Mouse (Mus musculus) hindbrain, embryonic 11.5 days (tissue): ENCODE data around the gene Evi5. TPM values are rescaled to one million over a fixed set of nuclear protein-coding genes. Genes with fewer than 3 reads are reported as not detected.

Source experiments
- ATAC-seq: fragments of 200-750 bp; cut with Nextera tagmentation; 2 replicates; pipeline ENCODE4 v1.8.0; 2017; ENCODE audit warnings: mild to moderate bottlenecking, moderate TSS enrichment, moderate library complexity; ENCODE audit not compliant: low FRiP score
- DNase-seq: peaks from one replicate; pipeline ENCODE4 v3.0.0-alpha.2; 2015; ENCODE audit warnings: low spot score
- H3K27ac ChIP-seq: fragments of 300-500 bp; sonication (generic); 2 replicates; pipeline ENCODE4 v1.5.1; 2014; ENCODE audit warnings: mild to moderate bottlenecking, low read depth, low read length
- H3K27me3 ChIP-seq: fragments of 300-500 bp; sonication (generic); 2 replicates; pipeline ENCODE4 v1.6.1; 2014; ENCODE audit warnings: mild to moderate bottlenecking, low read length, moderate library complexity, mixed read lengths; ENCODE audit not compliant: control insufficient read depth, insufficient read depth
- H3K36me3 ChIP-seq: fragments of 300-500 bp; sonication (generic); 2 replicates; pipeline ENCODE4 v1.6.1; 2014; ENCODE audit warnings: mild to moderate bottlenecking, low read length, moderate library complexity, mixed read lengths; ENCODE audit not compliant: control insufficient read depth, insufficient read depth
- H3K4me1 ChIP-seq: fragments of 300-500 bp; sonication (generic); replicated peaks from 2 replicates; pipeline ENCODE4 v1.6.1; 2014; ENCODE audit warnings: low read length, mixed read lengths; ENCODE audit not compliant: control insufficient read depth, insufficient read depth
- H3K4me2 ChIP-seq: fragments of 300-500 bp; sonication (generic); replicated peaks from 2 replicates; pipeline ENCODE4 v1.6.1; 2014; ENCODE audit warnings: mild to moderate bottlenecking, low read depth, low read length
- H3K4me3 ChIP-seq: fragments of 300-500 bp; sonication (generic); 2 replicates; pipeline ENCODE4 v1.5.1; 2014; ENCODE audit warnings: low read depth, low read length
- H3K9ac ChIP-seq: fragments of 300-500 bp; sonication (generic); 2 replicates; pipeline ENCODE4 v1.6.1; 2014; ENCODE audit warnings: low read depth, low read length
- H3K9me3 ChIP-seq: fragments of 300-500 bp; sonication (generic); 2 replicates; pipeline ENCODE4 v1.6.1; 2016; ENCODE audit warnings: low read length; ENCODE audit not compliant: control insufficient read depth
- WGBS: fragments of 180-500 bp; shearing (Covaris S2); extraction: QIAGEN DNeasy Blood & Tissue Kit; methylation state at CpG from one replicate; pipeline ENCODE4 v1.1.7; 2014; 5-methylcytosine and 5-hydroxymethylcytosine counted together
- polyA plus RNA-seq: library from polyadenylated mRNA; unstranded; fragments of >200 nt; fragmentation: Nextera tagmentation; extraction: Ambion mirVana; gene quantifications from 2 replicates; pipeline ENCODE4 v1.2.1, GENCODE M21; 2014

Evi5 gene
- polyA plus RNA-seq, 1 experiment from 2014 or later = 59.5 TPM

GRCm38 (mm10) chr5:107778763-107779162, 96.1 kb downstream of the Evi5 start:
- Histone ChIP-seq H3K4me3 (no peak overlapping the region), H3K4me2 (no peak overlapping the region), H3K9ac (no peak overlapping the region), H3K27me3 (no peaks in the 10 kb centered on the region), H3K27ac (no peak overlapping the region), H3K36me3 (no peaks in the 10 kb centered on the region), H3K4me1 (no peaks in the 10 kb centered on the region), H3K9me3 (no peaks in the 10 kb centered on the region)
- ATAC-seq (no peak), DNase-seq (no peak)
- WGBS = 95% methylated on average over 3 of the region's 3 CpGs

DNA sequence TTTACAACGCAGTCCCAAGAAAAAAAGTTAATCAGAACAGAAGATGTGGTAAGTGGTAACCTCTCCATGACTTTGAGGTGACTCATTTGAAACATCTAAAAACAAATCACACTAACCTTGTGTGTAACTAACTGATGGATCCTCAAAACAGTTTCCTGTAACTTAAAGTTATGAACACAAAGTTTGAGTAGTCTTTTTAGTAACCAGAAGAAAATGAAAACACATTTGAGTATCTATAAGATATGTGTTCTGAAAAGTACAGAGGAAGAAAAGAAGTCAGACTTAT, 97.4 kb downstream of the Evi5 start:
- H3K36me3 ChIP-seq = no peaks in the 10 kb centered on the region
- no peak overlapping the region for H3K9ac ChIP-seq
- no peak overlapping the region for H3K4me3 ChIP-seq
- H3K9me3 ChIP-seq = no peaks in the 10 kb centered on the region
- ATAC-seq (no peak), DNase-seq (no peak)
- 95% methylated on average over 1 of the region's 1 CpGs for WGBS
- H3K27me3 ChIP-seq = no peaks in the 10 kb centered on the region
- no peak overlapping the region for H3K4me2 ChIP-seq
- H3K27ac ChIP-seq = no peak overlapping the region
- H3K4me1 ChIP-seq = no peaks in the 10 kb centered on the region

DNA sequence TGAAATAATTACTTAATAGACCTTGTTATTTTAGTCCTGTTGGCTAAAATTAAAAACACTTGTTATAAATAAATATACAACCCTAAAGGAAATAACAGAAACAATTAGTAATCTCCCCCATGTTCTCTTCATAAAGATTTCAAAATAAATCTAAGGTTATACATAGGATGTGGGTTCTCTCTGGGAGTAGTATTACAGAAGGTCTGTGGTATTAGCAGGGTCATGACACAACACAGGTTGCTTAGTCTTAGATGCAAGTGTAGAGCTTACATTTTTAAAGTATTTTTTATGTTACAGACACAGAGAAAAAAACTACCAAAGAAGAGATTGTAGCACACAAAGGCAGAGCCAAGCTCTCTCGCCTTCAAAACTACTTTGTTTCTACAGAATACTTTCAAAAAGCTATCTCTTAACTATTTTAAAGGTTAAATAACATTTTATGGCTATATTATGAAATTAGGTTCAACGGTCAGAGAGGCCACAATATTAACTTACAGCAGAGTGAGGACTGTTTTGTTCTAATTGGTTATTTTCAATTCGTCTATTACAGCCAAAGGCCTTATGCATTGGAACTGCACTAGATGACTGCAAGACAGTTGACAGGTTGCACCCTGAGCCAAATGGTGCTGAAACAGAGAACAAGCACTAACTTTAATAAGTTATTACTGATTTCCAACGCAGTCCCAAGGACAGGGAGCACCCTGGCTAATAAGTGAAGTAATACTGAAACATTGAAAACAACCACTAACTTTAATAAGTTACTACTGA, 97.9 kb downstream of the Evi5 start:
- DNase-seq = no peak
- 91% methylated on average over 4 of the region's 4 CpGs for WGBS
- H3K9ac ChIP-seq = no peak overlapping the region
- H3K4me3 ChIP-seq = no peak overlapping the region
- H3K4me2 ChIP-seq = no peak overlapping the region
- no peaks in the 10 kb centered on the region for H3K27me3 ChIP-seq
- no peaks in the 10 kb centered on the region for H3K4me1 ChIP-seq
- no peak for ATAC-seq
- H3K9me3 ChIP-seq = no peaks in the 10 kb centered on the region
- no peaks in the 10 kb centered on the region for H3K36me3 ChIP-seq
- H3K27ac ChIP-seq = no peak overlapping the region

DNA sequence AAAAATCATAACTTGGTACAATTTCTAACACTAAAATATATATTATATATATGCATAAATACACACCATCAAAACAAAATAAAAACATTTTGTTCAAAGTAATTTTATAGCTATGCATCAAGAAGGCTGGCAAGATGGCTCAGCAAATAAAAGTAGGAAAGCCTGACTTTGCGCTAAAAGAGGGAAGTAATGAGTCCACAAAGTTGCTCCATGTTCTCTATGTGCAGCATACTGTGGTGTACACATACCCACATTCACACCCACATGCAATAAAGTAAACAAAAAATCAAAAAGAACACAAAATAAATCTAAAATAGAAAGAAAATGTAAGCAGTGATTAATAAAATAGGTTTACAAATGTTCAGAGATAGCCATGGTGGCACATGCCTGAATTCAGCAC, 99.0 kb downstream of the Evi5 start:
- no peaks in the 10 kb centered on the region for H3K4me1 ChIP-seq
- no peaks in the 10 kb centered on the region for H3K27me3 ChIP-seq
- no peak overlapping the region for H3K9ac ChIP-seq
- ATAC-seq = no peak
- H3K4me3 ChIP-seq = no peak overlapping the region
- H3K36me3 ChIP-seq = no peaks in the 10 kb centered on the region
- DNase-seq = no peak
- 98% methylated on average over 1 of the region's 1 CpGs for WGBS
- H3K4me2 ChIP-seq = no peak overlapping the region
- no peak overlapping the region for H3K27ac ChIP-seq
- H3K9me3 ChIP-seq = no peaks in the 10 kb centered on the region

GRCm38 (mm10) chr5:107772049-107772448, 102.9 kb downstream of the Evi5 start:
- no peaks in the 10 kb centered on the region for H3K9me3 ChIP-seq
- H3K27ac ChIP-seq = no peak overlapping the region
- H3K27me3 ChIP-seq = no peaks in the 10 kb centered on the region
- no peaks in the 10 kb centered on the region for H3K4me1 ChIP-seq
- H3K36me3 ChIP-seq = no peaks in the 10 kb centered on the region
- no peak overlapping the region for H3K9ac ChIP-seq
- no peak overlapping the region for H3K4me2 ChIP-seq
- no peak for DNase-seq
- 90% methylated on average over 5 of the region's 5 CpGs for WGBS
- ATAC-seq = no peak
- H3K4me3 ChIP-seq = no peak overlapping the region

DNA sequence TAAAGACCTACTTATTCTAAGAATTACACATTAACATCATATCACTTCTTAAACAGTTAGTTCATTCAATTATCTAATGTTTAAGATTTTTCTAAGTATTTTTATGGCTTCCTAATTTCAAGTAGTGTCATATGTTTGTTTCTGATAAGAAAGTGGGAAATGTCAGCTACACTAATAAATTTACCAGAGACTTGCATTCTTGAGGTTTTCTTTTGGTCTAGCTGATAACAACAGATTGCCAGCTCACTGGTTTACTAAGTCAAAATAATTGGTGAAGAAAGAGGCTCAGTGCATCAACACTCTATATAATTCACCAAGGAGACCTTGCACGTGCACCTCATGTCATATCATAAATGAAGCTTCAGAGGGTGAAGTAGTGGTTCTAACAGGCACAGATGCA, 106.7 kb downstream of the Evi5 start:
- no peaks in the 10 kb centered on the region for H3K27me3 ChIP-seq
- H3K4me1 ChIP-seq = no peaks in the 10 kb centered on the region
- WGBS = 95% methylated on average over 1 of the region's 1 CpGs
- H3K4me2 ChIP-seq = no peak overlapping the region
- H3K4me3 ChIP-seq = no peak overlapping the region
- DNase-seq (no peak), ATAC-seq (no peak)
- H3K9me3 ChIP-seq = no peaks in the 10 kb centered on the region
- no peaks in the 10 kb centered on the region for H3K36me3 ChIP-seq
- H3K27ac ChIP-seq = no peak overlapping the region
- H3K9ac ChIP-seq = no peak overlapping the region

DNA sequence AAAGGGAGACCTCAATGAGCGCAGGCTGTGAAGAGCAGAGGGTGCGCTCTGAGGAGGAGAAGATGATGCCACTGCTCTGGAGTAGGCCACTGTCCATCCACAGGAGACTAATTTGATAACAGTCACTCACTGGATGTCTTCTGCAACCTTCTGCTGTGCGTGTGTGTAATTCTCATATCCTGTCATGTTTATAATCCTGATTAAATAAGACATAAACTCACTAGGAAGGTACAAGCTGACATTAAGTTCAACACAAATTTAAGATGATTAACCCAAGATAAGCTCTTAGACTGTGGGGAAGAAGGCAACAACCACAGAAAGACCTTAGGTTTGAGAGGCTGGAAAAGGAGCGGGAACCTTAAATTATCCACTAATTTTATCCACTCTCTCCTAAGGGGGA, 109.0 kb downstream of the Evi5 start:
- H3K4me2 ChIP-seq = no peak overlapping the region
- no peaks in the 10 kb centered on the region for H3K9me3 ChIP-seq
- H3K27ac ChIP-seq = no peak overlapping the region
- H3K4me3 ChIP-seq = no peak overlapping the region
- no peak for ATAC-seq
- whole genome bisulfite sequencing = 96% methylated on average over 4 of the region's 4 CpGs
- no peaks in the 10 kb centered on the region for H3K27me3 ChIP-seq
- H3K4me1 ChIP-seq = no peaks in the 10 kb centered on the region
- no peak for DNase-seq
- H3K36me3 ChIP-seq = no peaks in the 10 kb centered on the region
- H3K9ac ChIP-seq = no peak overlapping the region

DNA sequence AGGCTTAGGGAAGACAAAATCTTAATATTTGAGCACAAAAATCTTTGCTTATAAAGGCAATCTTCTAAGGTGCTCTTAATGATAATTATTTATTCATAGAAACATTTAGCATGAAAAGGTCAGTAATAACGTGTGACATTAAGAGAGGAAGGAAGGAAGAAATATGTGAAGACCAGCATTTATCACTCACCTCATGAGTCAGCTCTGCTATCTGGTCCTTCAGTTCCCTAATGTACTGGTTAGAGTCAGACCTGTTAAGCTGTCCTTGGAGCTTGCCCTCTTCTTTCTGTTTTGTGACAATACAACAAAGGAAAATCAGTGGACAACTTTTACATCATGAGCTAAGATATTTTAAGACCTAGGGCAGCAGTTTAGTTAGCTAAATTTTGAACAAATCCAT, 110.4 kb downstream of the Evi5 start:
- ATAC-seq = no peak
- no peak overlapping the region for H3K9ac ChIP-seq
- no peaks in the 10 kb centered on the region for H3K9me3 ChIP-seq

DNA sequence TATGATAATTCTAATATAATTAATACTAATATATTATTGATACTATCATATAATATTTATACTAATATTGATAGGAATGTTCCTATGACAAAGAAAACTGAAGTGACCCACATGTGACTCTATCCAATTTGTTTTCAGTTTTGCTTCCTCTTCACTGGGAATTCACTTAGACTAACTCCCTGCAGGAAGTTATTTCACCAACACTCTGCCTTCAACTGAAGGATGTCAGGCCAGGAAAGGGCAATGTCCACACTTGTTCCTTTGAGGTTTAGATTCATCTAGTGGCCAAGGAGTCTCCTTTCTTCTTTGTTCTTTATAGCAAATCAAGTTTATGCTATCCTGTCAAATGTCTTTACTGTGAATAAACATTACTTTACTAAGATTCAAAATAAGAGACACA, 111.2 kb downstream of the Evi5 start:
- ATAC-seq (no peak), DNase-seq (no peak)
- Histone ChIP-seq H3K27me3 (no peaks in the 10 kb centered on the region), H3K9ac (no peak overlapping the region), H3K9me3 (no peaks in the 10 kb centered on the region), H3K36me3 (no peaks in the 10 kb centered on the region), H3K4me3 (no peak overlapping the region), H3K4me2 (no peak overlapping the region), H3K4me1 (no peaks in the 10 kb centered on the region), H3K27ac (no peak overlapping the region)

More for the DNA sequence above, 110.4 kb downstream of the Evi5 start:
- Histone ChIP-seq H3K4me2 (no peak overlapping the region), H3K27ac (no peak overlapping the region), H3K27me3 (no peaks in the 10 kb centered on the region), H3K36me3 (no peaks in the 10 kb centered on the region), H3K4me1 (no peaks in the 10 kb centered on the region), H3K4me3 (no peak overlapping the region)
- WGBS = 76% methylated on average over 1 of the region's 1 CpGs
- no peak for DNase-seq
